8 mouse cellular contexts compared by ENCODE assay signal in the genomic region with DNA sequence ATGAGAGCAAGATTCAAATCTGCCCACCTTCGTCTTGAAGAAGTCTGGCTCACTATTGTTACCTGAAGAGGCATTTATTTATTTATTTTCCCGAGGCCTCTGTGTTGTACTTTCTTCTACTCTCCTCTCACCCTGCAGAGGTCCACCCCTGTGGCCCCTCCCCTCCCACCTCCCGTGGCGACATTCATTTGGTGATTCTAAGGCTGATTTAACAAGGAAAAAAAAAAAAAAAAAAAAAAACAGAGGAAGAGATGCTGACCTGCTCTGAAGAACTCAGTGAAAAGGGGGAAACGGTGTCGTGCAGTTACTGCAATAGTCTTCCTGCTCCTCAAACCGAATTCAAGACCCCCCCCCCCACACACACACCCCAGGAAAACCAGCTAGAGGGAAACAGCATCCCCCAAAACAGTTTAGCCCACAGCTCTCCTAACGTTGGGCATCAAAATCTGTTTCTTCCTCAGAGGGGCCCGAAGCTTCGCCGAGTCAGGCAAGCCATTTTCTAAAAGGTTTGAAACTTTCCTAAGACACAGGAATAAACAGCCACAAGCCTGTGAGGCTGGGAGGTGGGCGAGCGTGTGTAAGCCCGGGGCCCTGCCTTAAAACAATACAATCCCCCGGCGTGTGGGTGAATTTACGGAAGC. TPM values are rescaled to one million over a fixed set of nuclear protein-coding genes. Genes with fewer than 3 reads are reported as not detected.
DNase-seq lines count a peak whose midpoint lies in the region; ATAC-seq lines count a peak whose summit lies in the region.

No protein-coding gene starts in this region.

- H3K27me3 ChIP-seq in embryonic facial prominence, embryonic 10.5 days (replicated peaks; ENCODE audit: low read depth, poor library complexity, severe bottlenecking): peaks cover 45% of the 10 kb centered on the region
- H3K27me3 ChIP-seq in intestine, embryonic 14.5 days (replicated peaks; ENCODE audit: control insufficient read depth, insufficient read depth, low read length): peaks cover 12% of the 10 kb centered on the region; the same call in 1 of the 2 replicates
- no peaks in the 10 kb centered on the region for H3K27me3 ChIP-seq in neural tube, embryonic 11.5 days (ENCODE audit: control insufficient read depth, insufficient read depth, low read length)

- H3K36me3 ChIP-seq in embryonic facial prominence, embryonic 10.5 days (replicated peaks): no peaks in the 10 kb centered on the region
- no peaks in the 10 kb centered on the region for H3K36me3 ChIP-seq in intestine, embryonic 14.5 days (ENCODE audit: control insufficient read depth, insufficient read depth, low read length)
- H3K36me3 ChIP-seq in neural tube, embryonic 11.5 days (ENCODE audit: control insufficient read depth, insufficient read depth, low read length): no peaks in the 10 kb centered on the region

- DNase-seq in left cerebral cortex, postnatal 4 days: peak; percentile 18
- DNase-seq in left cerebral cortex, adult 18-20 months (ENCODE audit: low spot score in 2 of 2): no peak
- DNase-seq in embryonic facial prominence, embryonic 10.5 days (ENCODE audit: low spot score): no peak
- no peak for DNase-seq in intestine, embryonic 14.5 days (ENCODE audit: low spot score)
- DNase-seq in neural tube, embryonic 11.5 days (ENCODE audit: low spot score): peak; percentile 38
- no peak for DNase-seq in c-Kit-positive CD71-positive TER-119-positive erythroid progenitor cells, embryonic 14.5 days (ENCODE audit: low spot score)
- DNase-seq in frontal cortex, postnatal 10 days (ENCODE audit: low spot score in 2 of 2): no peak

- peak overlapping the region; percentile 100 for H3K4me2 ChIP-seq in intestine, embryonic 14.5 days (ENCODE audit: low read length)
- H3K4me2 ChIP-seq in neural tube, embryonic 11.5 days (ENCODE audit: low read depth): peak overlapping the region; percentile 99

- no peak for ATAC-seq in intestine, embryonic 14.5 days (replicated peaks; ENCODE audit: low FRiP score, low TSS enrichment, low read depth)
- ATAC-seq in neural tube, embryonic 11.5 days (ENCODE audit: insufficient read depth, low FRiP score, low TSS enrichment): no peak
- no peak for ATAC-seq in activated CD4-positive, CD25-positive, alpha-beta regulatory T cell, adult 4 months

- H3K9ac ChIP-seq in intestine, embryonic 14.5 days (ENCODE audit: low read length): peak overlapping the region; percentile 89
- peak overlapping the region; percentile 97 for H3K9ac ChIP-seq in neural tube, embryonic 11.5 days (ENCODE audit: low read length)

- 1% methylated on average over 17 of the region's 17 CpGs for WGBS in embryonic facial prominence, embryonic 10.5 days
- 2% methylated on average over 17 of the region's 17 CpGs for whole genome bisulfite sequencing in intestine, embryonic 14.5 days
- 1% methylated on average over 17 of the region's 17 CpGs for WGBS in neural tube, embryonic 11.5 days

- H3K9me3 ChIP-seq in embryonic facial prominence, embryonic 10.5 days: no peaks in the 10 kb centered on the region
- no peaks in the 10 kb centered on the region for H3K9me3 ChIP-seq in intestine, embryonic 14.5 days (ENCODE audit: control insufficient read depth, low read length)
- H3K9me3 ChIP-seq in neural tube, embryonic 11.5 days (ENCODE audit: control insufficient read depth, low read length): no peaks in the 10 kb centered on the region

- peak overlapping the region; percentile 88 for H3K4me3 ChIP-seq in embryonic facial prominence, embryonic 10.5 days
- H3K4me3 ChIP-seq in intestine, embryonic 14.5 days (ENCODE audit: low read depth, low read length): peak overlapping the region; percentile 68
- peak overlapping the region; percentile 93 for H3K4me3 ChIP-seq in neural tube, embryonic 11.5 days (ENCODE audit: low read depth, low read length)

- peaks cover 41% of the 10 kb centered on the region for H3K4me1 ChIP-seq in embryonic facial prominence, embryonic 10.5 days
- H3K4me1 ChIP-seq in intestine, embryonic 14.5 days (replicated peaks; ENCODE audit: control insufficient read depth, insufficient read depth, low read length): peaks cover 9% of the 10 kb centered on the region
- peaks cover 14% of the 10 kb centered on the region for H3K4me1 ChIP-seq in neural tube, embryonic 11.5 days (ENCODE audit: control insufficient read depth, insufficient read depth, low read length)

- peak overlapping the region; percentile 95 for H3K27ac ChIP-seq in embryonic facial prominence, embryonic 10.5 days (replicated peaks)
- H3K27ac ChIP-seq in intestine, embryonic 14.5 days (ENCODE audit: low read depth): peak overlapping the region; percentile 95
- H3K27ac ChIP-seq in neural tube, embryonic 11.5 days (ENCODE audit: low read depth, low read length): peak overlapping the region; percentile 94

- intact Hi-C loops in left cerebral cortex, postnatal 4 days (cut with DNase I): loop anchor here (5.0 to 10.0 kb wide), 3 partner anchors 1229 to 1782 kb away; no protein-coding TSS in a partner anchor

RNA-seq across cellular contexts. Expression of gene A830031A19Rik, which starts 0.8 kb away (rescaled TPM):
- under 1 TPM; 0.66 to 0.90 TPM for total RNA-seq in left cerebral cortex, postnatal 4 days (2021)
- total RNA-seq in left cerebral cortex, adult 18-20 months (2021): 1 to 10 TPM; 1.1 to 1.4 TPM
- polyA plus RNA-seq in embryonic facial prominence, embryonic 10.5 days (2016; fragmentation: Nextera tagmentation; extraction: Ambion mirVana): not detected in 2 replicates
- polyA plus RNA-seq in intestine, embryonic 14.5 days (2014; fragmentation: Nextera tagmentation; extraction: Ambion mirVana): not detected in 2 replicates
- polyA plus RNA-seq in neural tube, embryonic 11.5 days (2014; fragmentation: Nextera tagmentation; extraction: Ambion mirVana): not detected in 2 replicates
- not detected for polyA plus RNA-seq in activated CD4-positive, CD25-positive, alpha-beta regulatory T cell, adult 4 months (2017; shearing (Covaris generic))

RNA-seq across cellular contexts. Expression of gene Bcl11a, which starts 2.2 kb away (rescaled TPM):
- 100 to 1,000 TPM; 209 to 220 TPM for total RNA-seq in left cerebral cortex, postnatal 4 days (2021)
- total RNA-seq in left cerebral cortex, adult 18-20 months (2021): 10 to 100 TPM; 87.2 to 93.6 TPM
- 47.0 and 62.4 TPM in 2 replicates for polyA plus RNA-seq in embryonic facial prominence, embryonic 10.5 days (2016; fragmentation: Nextera tagmentation; extraction: Ambion mirVana)
- 29.1 and 29.6 TPM in 2 replicates for polyA plus RNA-seq in intestine, embryonic 14.5 days (2014; fragmentation: Nextera tagmentation; extraction: Ambion mirVana)
- polyA plus RNA-seq in neural tube, embryonic 11.5 days (2014; fragmentation: Nextera tagmentation; extraction: Ambion mirVana): 72.2 and 72.7 TPM in 2 replicates
- polyA plus RNA-seq in activated CD4-positive, CD25-positive, alpha-beta regulatory T cell, adult 4 months (2017; shearing (Covaris generic)): under 1 TPM; 0.37 to 0.96 TPM

Comparison
In these comparisons a context has a peak if more than half of its experiments do, and no peak if none do; other contexts are left out.
1. DNase-seq: peak in left cerebral cortex, postnatal 4 days (single experiment) and neural tube, embryonic 11.5 days (single experiment); none in left cerebral cortex, adult 18-20 months (0 of 2), embryonic facial prominence, embryonic 10.5 days (single experiment), intestine, embryonic 14.5 days (single experiment), c-Kit-positive CD71-positive TER-119-positive erythroid progenitor cells, embryonic 14.5 days (single experiment) and frontal cortex, postnatal 10 days (0 of 2).
2. RNA of gene Bcl11a, which starts 2.2 kb away (polyA plus RNA-seq): 72.2 to 72.7 TPM in neural tube, embryonic 11.5 days, 47.0 to 62.4 TPM in embryonic facial prominence, embryonic 10.5 days and 29.1 to 29.6 TPM in intestine, embryonic 14.5 days; 0.37 to 0.96 TPM in activated CD4-positive, CD25-positive, alpha-beta regulatory T cell, adult 4 months; every median in the first group is over 10 times any median in the second.
3. Peak in every context shown above with its lines, with median percentiles within 50 percentile points of each other: H3K27ac ChIP-seq and H3K4me3 ChIP-seq.